ENCODE assay signal across 15 mouse cellular contexts in genomic region chr5:136377101-136377500, GRCm38 (mm10).
"Had no signal": no experiment of that assay in that cellular context is flagged by ENCODE, and none has a peak within 500 bp of the region (broad histone marks: within the 10 kb centered on the region; RNA-seq: fewer than 3 reads in every experiment).

No protein-coding gene starts in this region.

- H3K9me3 ChIP-seq: limb, embryonic 15.5 days; liver, embryonic 12.5 days; midbrain, embryonic 10.5 days had no signal

- H3K4me1 ChIP-seq: liver, embryonic 12.5 days had no signal

- ATAC-seq: liver, embryonic 12.5 days; midbrain, embryonic 16.5 days had no signal

- H3K27ac ChIP-seq: limb, embryonic 15.5 days; liver, embryonic 12.5 days; midbrain, embryonic 10.5 days; neural tube, embryonic 13.5 days; stomach, postnatal 0 days had no signal

- H3K4me2 ChIP-seq: limb, embryonic 15.5 days; liver, embryonic 12.5 days; lung, embryonic 14.5 days; neural tube, embryonic 13.5 days had no signal

- H3K4me3 ChIP-seq: limb, embryonic 15.5 days; liver, embryonic 12.5 days; midbrain, embryonic 10.5 days; neural tube, embryonic 13.5 days had no signal

- DNase-seq: kidney, postnatal 25 days; layer of hippocampus, adult 9-11 months; layer of hippocampus, postnatal 36 days; lung, embryonic 14.5 days; lung, postnatal 10 days; lung, postnatal 4 days; right cerebral cortex, adult 18-20 months; right cerebral cortex, postnatal 25 days; thymus, postnatal 4 days had no signal

- H3K9ac ChIP-seq: limb, embryonic 15.5 days; liver, embryonic 12.5 days; lung, embryonic 14.5 days; neural tube, embryonic 13.5 days had no signal

- H3K27me3 ChIP-seq: liver, embryonic 12.5 days; neural tube, embryonic 13.5 days had no signal
